Mouse (Mus musculus) hindbrain, embryonic 16.5 days (tissue): ENCODE measurements around the gene Rftn1. TPM values are rescaled to one million over a fixed set of nuclear protein-coding genes. Genes with fewer than 3 reads are reported as not detected.
"Not testable (repeated sequence)": the region's sequence is repeated elsewhere in the genome, so short reads cannot be mapped to it uniquely, and the experiment has no call there.

Source experiments
- ATAC-seq: fragments of 200-750 bp; cut with Nextera tagmentation; 2 replicates; pipeline ENCODE4 v1.8.0; 2017; ENCODE audit warnings: moderate TSS enrichment, moderate library complexity
- H3K27ac ChIP-seq: fragments of 300-500 bp; sonication (generic); 2 replicates; pipeline ENCODE4 v1.5.1; 2014; ENCODE audit warnings: low read depth, mild to moderate bottlenecking, control low read depth, low read length, moderate library complexity
- H3K27me3 ChIP-seq: fragments of 300-500 bp; sonication (generic); replicated peaks from 2 replicates; pipeline ENCODE4 v1.6.1; 2014; ENCODE audit warnings: low read length; ENCODE audit not compliant: control insufficient read depth, insufficient read depth
- H3K36me3 ChIP-seq: fragments of 300-500 bp; sonication (generic); 2 replicates; pipeline ENCODE4 v1.6.1; 2014; ENCODE audit warnings: mild to moderate bottlenecking, low read length, moderate library complexity, mixed read lengths; ENCODE audit not compliant: control insufficient read depth, insufficient read depth
- H3K4me1 ChIP-seq: fragments of 300-500 bp; sonication (generic); 2 replicates; pipeline ENCODE4 v1.6.1; 2014; ENCODE audit warnings: low read depth, low read length; ENCODE audit not compliant: control insufficient read depth, insufficient read depth
- H3K4me2 ChIP-seq: fragments of 300-500 bp; sonication (generic); 2 replicates; pipeline ENCODE4 v1.6.1; 2014; ENCODE audit warnings: mild to moderate bottlenecking, low read length, control low read depth, moderate library complexity
- H3K4me3 ChIP-seq: fragments of 300-500 bp; sonication (generic); 2 replicates; pipeline ENCODE4 v1.5.1; 2014; ENCODE audit warnings: mild to moderate bottlenecking, low read length, control low read depth, moderate library complexity
- H3K9ac ChIP-seq: fragments of 300-500 bp; sonication (generic); 2 replicates; pipeline ENCODE4 v1.6.1; 2014; ENCODE audit warnings: low read depth, mild to moderate bottlenecking, control low read depth, low read length, moderate library complexity
- H3K9me3 ChIP-seq: fragments of 300-500 bp; sonication (generic); 2 replicates; pipeline ENCODE4 v1.6.1; 2014; ENCODE audit warnings: mild to moderate bottlenecking, low read length, moderate library complexity; ENCODE audit not compliant: control insufficient read depth
- WGBS: fragments of 180-500 bp; shearing (Covaris S2); extraction: QIAGEN DNeasy Blood & Tissue Kit; methylation state at CpG from one replicate; pipeline ENCODE4 v1.1.7; 2014; 5-methylcytosine and 5-hydroxymethylcytosine counted together
- polyA plus RNA-seq: library from polyadenylated mRNA; unstranded; fragments of >200 nt; fragmentation: Nextera tagmentation; extraction: Ambion mirVana; gene quantifications from 2 replicates; pipeline ENCODE4 v1.2.1, GENCODE M21; 2015

Gene Rftn1
- polyA plus RNA-seq, 1 experiment from 2014 or later = 21.1 TPM

- ATAC-seq, H3K4me3 ChIP-seq: not testable (repeated sequence)
- WGBS = 91% methylated on average over 1 of the region's 1 CpGs
These were observed 15.8 kb upstream of the Rftn1 start for GRCm38 (mm10) chr17:50206262-50206661.

GRCm38 (mm10) chr17:50205840-50206239, 15.4 kb upstream of the Rftn1 start:
- H3K27ac ChIP-seq, H3K9ac ChIP-seq, H3K4me2 ChIP-seq, H3K27me3 ChIP-seq, ATAC-seq, H3K4me3 ChIP-seq, H3K36me3 ChIP-seq, H3K9me3 ChIP-seq, H3K4me1 ChIP-seq: not testable (repeated sequence)
- 91% methylated on average over 2 of the region's 2 CpGs for WGBS

More at GRCm38 (mm10) chr17:50206262-50206661, 15.8 kb upstream of the Rftn1 start:
- H3K27ac ChIP-seq, H3K4me1 ChIP-seq, H3K9ac ChIP-seq, H3K36me3 ChIP-seq, H3K9me3 ChIP-seq, H3K27me3 ChIP-seq, H3K4me2 ChIP-seq: not testable (repeated sequence)

- Histone ChIP-seq H3K9me3 (no peaks in the 10 kb centered on the region), H3K4me2 (no peak overlapping the region), H3K9ac (no peak overlapping the region), H3K4me3 (no peak overlapping the region), H3K27me3 (no peaks in the 10 kb centered on the region), H3K4me1 (no peaks in the 10 kb centered on the region), H3K36me3 (no peaks in the 10 kb centered on the region), H3K27ac (no peak overlapping the region)
- ATAC-seq = no peak
- WGBS = 79% methylated on average over 1 of the region's 1 CpGs
These were observed 14.8 kb upstream of the Rftn1 start for GRCm38 (mm10) chr17:50205152-50205782.

GRCm38 (mm10) chr17:50201828-50202445, 11.5 kb upstream of the Rftn1 start:
- no peaks in the 10 kb centered on the region for H3K27me3 ChIP-seq
- WGBS = 79% methylated on average over 12 of the region's 12 CpGs
- H3K4me1 ChIP-seq = no peaks in the 10 kb centered on the region
- H3K9ac ChIP-seq = no peak overlapping the region
- H3K4me2 ChIP-seq = no peak overlapping the region
- ATAC-seq = peak; percentile 21; the same call in 1 of the 2 replicates
- H3K4me3 ChIP-seq = no peak overlapping the region
- H3K9me3 ChIP-seq = no peaks in the 10 kb centered on the region
- H3K27ac ChIP-seq = no peak overlapping the region
- no peaks in the 10 kb centered on the region for H3K36me3 ChIP-seq

- 55% methylated on average over 8 of the region's 8 CpGs for WGBS
- ATAC-seq = peak; percentile 72
These were observed 8.8 kb upstream of the Rftn1 start for GRCm38 (mm10) chr17:50199075-50199850.

GRCm38 (mm10) chr17:50197572-50197971, 7.1 kb upstream of the Rftn1 start:
- no peak overlapping the region for H3K9ac ChIP-seq
- peaks cover 3% of the 10 kb centered on the region for H3K4me1 ChIP-seq
- H3K27ac ChIP-seq = no peak overlapping the region
- 85% methylated on average over 4 of the region's 4 CpGs for WGBS
- H3K4me2 ChIP-seq = no peak overlapping the region
- ATAC-seq = no peak
- H3K36me3 ChIP-seq = no peaks in the 10 kb centered on the region
- no peak overlapping the region for H3K4me3 ChIP-seq
- H3K27me3 ChIP-seq = no peaks in the 10 kb centered on the region
- no peaks in the 10 kb centered on the region for H3K9me3 ChIP-seq

More at GRCm38 (mm10) chr17:50199075-50199850, 8.8 kb upstream of the Rftn1 start:
- H3K4me1 ChIP-seq = no peaks in the 10 kb centered on the region
- H3K36me3 ChIP-seq = no peaks in the 10 kb centered on the region
- no peaks in the 10 kb centered on the region for H3K27me3 ChIP-seq
- no peak overlapping the region for H3K27ac ChIP-seq
- H3K4me3 ChIP-seq = no peak overlapping the region
- H3K9me3 ChIP-seq = no peaks in the 10 kb centered on the region
- no peak overlapping the region for H3K9ac ChIP-seq
- H3K4me2 ChIP-seq = no peak overlapping the region

- Histone ChIP-seq H3K27ac (no peak overlapping the region), H3K27me3 (0 out of 2 replicates have a peak, but pooled peaks cover 2% of the 10 kb centered on the region), H3K4me1 (peaks cover 8% of the 10 kb centered on the region), H3K36me3 (no peaks in the 10 kb centered on the region), H3K4me2 (no peak overlapping the region), H3K9ac (no peak overlapping the region), H3K4me3 (no peak overlapping the region), H3K9me3 (no peaks in the 10 kb centered on the region)
- ATAC-seq = no peak
- WGBS = 36% methylated on average over 10 of the region's 10 CpGs
These were observed 5.7 kb upstream of the Rftn1 start for GRCm38 (mm10) chr17:50196005-50196672.

GRCm38 (mm10) chr17:50195399-50195798, 4.9 kb upstream of the Rftn1 start:
- no peak overlapping the region for H3K9ac ChIP-seq
- H3K36me3 ChIP-seq = no peaks in the 10 kb centered on the region
- no peaks in the 10 kb centered on the region for H3K9me3 ChIP-seq
- H3K4me1 ChIP-seq = peaks cover 15% of the 10 kb centered on the region
- H3K27me3 ChIP-seq = 0 out of 2 replicates have a peak, but pooled peaks cover 5% of the 10 kb centered on the region
- H3K27ac ChIP-seq = no peak overlapping the region
- ATAC-seq = no peak
- H3K4me2 ChIP-seq = no peak overlapping the region
- no peak overlapping the region for H3K4me3 ChIP-seq
- 95% methylated on average over 7 of the region's 7 CpGs for WGBS

- WGBS = 71% methylated on average over 3 of the region's 3 CpGs
These were observed 4.1 kb upstream of the Rftn1 start for GRCm38 (mm10) chr17:50194541-50194940.

More at GRCm38 (mm10) chr17:50194541-50194940, 4.1 kb upstream of the Rftn1 start:
- no peak for ATAC-seq
- H3K9ac ChIP-seq = no peak overlapping the region
- no peak overlapping the region for H3K4me3 ChIP-seq
- no peaks in the 10 kb centered on the region for H3K36me3 ChIP-seq
- no peak overlapping the region for H3K27ac ChIP-seq
- no peaks in the 10 kb centered on the region for H3K9me3 ChIP-seq
- H3K4me2 ChIP-seq = no peak overlapping the region
- H3K4me1 ChIP-seq = peaks cover 18% of the 10 kb centered on the region
- H3K27me3 ChIP-seq = 0 out of 2 replicates have a peak, but pooled peaks cover 5% of the 10 kb centered on the region
